Mouse (Mus musculus) right cerebral cortex, postnatal 4 days (tissue): Measurements from ENCODE around the gene Flrt1.
"Not testable (repeated sequence)": the region's sequence is repeated elsewhere in the genome, so short reads cannot be mapped to it uniquely, and the experiment has no call there.

Experiments used
- DNase-seq: peaks from one replicate; pipeline ENCODE4 v3.0.0-alpha.2; 2022

Flrt1 gene

DNA sequence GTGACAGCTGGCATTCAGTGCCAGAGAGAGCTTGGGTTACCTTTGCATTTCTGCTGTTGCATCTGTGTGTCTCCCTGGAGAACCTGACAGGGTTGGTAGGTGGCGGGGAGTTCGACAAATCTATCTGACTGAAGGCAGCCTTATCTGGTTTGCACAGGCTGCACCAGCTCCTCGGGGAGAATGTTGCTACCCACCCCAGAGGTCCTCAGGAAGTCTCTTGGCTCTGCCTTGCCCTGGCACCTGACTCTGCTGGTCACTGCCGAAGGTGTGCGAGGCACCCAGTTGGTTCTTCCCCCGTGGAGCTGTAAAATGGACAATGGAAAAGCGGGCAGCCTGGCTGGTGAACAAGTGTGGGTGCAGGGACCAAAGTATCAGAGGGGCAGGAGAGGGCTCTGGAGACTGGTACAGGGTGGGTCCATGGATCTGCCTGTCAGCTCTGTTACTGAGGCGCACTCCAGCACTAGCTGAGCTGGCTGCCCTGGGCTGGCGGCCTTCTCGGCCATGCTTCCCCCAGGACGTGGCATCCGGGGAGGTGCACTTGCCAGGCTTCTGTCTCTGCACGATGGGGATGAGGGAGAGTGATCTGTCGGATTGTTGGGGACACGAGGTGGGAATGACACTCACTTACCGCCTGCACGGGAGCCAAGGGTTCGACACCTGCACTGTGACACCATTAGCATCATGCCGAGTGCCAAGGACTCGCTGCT is 38.0 kb downstream of the Flrt1 start:
- DNase-seq = peak; percentile 4

DNA sequence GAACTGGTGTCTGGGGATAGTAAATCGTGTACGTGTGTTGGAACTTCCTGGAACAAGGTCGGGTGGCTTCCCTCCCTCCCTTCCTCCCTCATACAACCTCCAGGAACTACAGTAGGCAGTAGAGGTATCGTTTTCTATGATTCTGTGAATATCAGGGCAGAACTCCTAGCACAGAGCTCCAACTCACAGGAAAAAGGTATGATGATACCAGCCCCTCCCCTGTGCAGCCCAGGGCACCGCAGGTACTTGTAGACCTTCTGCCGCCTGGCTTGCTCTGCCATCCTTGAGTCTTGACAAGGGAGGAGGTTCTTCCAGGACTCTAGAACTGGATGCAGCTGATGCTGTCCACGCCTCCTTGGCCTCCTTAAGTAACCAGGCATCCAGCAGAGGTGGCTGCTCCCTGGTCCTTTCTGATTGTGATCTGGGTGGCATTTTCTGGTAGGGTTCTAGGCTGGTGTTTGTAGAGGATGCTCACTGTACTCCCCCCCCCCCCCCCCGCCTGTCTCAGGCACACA is 38.6 kb downstream of the Flrt1 start:
- peak; percentile 1 for DNase-seq

DNA sequence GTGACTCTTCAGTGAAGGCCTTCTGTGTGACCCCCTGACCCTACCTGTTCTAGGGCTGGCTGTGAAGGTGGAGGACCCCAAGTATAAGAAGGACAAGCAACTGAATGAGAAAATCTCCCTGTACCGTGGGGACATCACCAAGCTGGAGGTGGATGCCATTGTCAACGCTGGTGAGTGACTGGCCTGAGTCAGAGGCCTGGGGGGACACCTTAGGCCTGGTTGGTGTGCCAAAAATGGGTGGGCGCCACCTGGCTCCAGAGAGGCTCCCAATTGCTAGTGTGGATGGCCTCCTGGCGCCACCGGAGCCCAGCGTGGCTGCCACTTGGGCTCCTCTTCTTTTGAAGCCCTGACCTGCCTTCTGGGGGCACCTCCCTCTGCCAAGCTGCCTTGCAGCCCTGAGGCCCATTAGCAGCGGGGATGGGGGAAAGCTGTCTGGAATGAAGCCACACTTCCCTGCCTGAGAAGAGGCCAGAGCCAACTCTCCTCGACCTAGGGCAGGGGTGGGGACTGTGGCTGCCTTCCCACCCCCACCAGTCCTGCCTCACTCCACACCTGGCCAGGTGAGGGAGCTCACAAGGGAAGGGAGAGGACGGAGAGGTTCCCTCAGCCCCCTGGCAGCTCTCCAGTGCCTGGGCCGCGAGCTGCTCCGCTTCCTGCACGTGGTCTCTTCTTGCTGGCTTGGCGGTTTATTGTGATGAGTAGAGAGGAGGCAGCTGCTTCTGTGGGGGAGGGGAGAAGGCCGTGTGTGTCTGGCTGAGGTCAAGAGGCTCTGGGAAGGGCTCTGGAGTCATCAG is 39.3 kb downstream of the Flrt1 start:
- DNase-seq = peak; percentile 57

DNA sequence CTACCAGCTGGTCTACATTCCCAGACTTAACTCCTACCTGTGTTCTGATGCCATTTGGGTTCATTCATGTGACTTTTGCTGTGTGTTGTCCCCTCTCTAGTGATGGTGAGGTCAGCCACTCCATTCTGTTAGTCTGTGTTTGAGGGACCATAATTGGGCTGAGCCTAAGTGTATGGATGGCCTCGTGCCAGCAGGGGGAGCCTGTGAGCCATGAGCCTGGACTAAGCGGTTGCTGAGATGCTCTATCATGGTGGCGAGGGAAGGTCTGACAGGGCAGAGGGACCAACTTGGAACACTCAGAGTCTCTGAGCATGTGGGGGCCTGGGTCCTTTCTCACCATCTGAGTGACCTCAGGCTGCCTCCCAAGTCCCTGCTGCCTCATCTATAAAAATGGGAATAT is 41.0 kb downstream of the Flrt1 start:
- peak; percentile 94 for DNase-seq

DNA sequence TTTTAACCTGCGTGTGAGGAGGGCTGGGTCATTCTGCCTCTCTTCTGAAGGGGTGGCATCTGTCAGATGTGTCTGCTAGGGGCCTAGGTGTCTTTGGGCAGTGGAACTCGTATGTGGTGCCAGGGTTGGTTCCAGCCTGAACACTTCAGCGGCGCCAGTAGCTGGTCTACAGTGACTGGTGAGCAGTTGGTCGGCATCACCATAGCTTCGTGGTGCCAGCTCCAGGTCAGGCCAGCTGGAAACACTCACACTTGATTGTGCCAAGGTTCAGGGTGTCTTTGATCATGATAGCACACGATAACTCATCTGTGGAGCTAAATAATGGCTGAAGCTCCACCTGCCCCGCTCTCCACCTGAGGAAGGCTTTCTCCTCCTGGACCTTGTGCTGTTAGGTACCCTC is 42.6 kb downstream of the Flrt1 start:
- no peak for DNase-seq

DNA sequence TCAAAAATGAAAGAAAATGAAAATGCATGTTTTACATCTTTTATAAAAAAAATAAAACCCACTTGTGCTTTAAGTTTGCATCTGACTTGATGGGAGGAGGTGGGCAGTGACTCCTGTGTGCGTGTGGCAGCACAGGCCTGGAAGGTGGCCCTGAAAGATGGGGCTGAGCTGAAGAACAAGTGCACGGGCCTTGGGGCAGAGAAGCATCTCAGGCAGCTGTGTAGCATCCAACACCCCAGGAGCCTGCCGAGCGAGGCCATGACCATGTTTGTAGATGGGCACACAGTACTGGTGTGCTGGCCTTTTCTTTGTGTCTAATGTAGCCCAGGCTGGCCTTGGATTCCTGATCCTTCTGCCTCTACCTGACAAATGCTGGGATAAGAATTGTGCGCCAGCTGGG is 43.4 kb downstream of the Flrt1 start:
- no peak for DNase-seq

DNA sequence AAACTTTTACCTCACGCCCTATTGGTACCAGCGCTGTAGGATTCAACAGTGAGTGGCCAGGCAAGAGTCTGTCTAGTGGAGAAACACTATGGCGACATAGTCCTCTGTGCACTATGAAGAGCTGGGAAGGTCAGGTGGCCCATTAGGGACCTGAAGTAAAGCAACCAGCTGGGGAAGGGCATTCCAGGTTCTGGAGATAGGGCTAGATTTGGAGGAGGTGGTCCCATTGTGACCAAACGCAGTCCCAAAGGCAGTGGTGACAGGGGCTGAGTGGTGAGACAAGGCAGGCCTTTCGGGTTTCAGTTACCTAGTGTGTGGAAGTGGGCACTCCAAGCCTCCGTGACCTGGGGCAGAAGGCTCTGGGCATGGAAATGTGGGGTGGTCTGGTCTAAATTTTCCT is 47.0 kb downstream of the Flrt1 start:
- DNase-seq = no peak

DNA sequence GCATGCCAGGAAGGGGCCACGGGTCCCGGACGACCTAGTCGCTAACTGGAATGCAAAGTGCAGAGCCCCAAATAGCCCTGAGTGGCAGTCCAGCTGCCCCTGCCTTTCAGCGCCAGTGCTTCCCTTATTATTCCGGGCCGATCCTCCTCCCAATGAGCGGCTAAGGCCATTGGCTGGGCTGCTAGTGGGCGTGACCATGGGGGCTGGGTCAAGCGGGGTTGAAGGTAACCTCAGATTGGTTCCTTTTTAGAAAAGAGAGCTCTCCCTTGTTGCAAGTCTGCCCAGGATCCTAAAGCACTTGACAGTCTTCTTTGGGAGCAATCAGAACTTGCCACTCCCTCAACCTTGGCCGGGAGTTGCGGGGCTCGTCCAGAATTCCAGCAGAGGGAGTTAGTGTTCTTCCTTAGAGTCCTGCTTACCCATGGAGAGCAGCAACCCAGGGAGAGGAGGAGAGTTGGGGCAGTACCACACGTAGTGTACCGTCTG is 47.8 kb downstream of the Flrt1 start:
- peak; percentile 44 for DNase-seq

DNA sequence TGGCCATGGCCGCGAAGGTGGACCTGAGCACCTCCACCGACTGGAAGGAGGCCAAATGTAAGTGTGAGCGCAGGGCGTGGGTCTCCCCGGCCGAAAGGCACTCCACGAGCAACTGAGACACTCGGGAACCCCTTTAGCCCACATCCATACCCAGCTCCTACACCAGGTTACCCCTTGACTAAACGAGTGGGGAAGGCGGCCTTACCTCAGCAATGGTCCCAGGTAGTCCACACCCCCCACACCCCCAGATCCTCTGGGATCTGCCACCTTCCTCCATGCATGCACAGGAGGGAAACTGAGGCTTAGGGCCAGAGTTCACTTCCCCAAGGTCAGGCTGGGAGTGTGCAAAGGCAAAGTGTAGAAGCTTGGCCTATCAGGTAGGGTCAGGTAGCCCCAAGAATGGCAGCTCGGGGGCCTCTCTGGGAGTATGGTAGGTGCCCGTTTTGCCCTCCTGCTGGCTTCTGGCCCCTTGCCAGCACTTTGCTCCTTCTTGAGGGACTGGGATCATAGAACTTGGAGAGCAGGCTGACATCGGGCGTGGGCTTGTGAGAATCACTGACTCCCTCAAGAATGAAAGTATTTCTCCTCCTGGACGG is 48.3 kb downstream of the Flrt1 start:
- DNase-seq = peak; percentile 62

DNA sequence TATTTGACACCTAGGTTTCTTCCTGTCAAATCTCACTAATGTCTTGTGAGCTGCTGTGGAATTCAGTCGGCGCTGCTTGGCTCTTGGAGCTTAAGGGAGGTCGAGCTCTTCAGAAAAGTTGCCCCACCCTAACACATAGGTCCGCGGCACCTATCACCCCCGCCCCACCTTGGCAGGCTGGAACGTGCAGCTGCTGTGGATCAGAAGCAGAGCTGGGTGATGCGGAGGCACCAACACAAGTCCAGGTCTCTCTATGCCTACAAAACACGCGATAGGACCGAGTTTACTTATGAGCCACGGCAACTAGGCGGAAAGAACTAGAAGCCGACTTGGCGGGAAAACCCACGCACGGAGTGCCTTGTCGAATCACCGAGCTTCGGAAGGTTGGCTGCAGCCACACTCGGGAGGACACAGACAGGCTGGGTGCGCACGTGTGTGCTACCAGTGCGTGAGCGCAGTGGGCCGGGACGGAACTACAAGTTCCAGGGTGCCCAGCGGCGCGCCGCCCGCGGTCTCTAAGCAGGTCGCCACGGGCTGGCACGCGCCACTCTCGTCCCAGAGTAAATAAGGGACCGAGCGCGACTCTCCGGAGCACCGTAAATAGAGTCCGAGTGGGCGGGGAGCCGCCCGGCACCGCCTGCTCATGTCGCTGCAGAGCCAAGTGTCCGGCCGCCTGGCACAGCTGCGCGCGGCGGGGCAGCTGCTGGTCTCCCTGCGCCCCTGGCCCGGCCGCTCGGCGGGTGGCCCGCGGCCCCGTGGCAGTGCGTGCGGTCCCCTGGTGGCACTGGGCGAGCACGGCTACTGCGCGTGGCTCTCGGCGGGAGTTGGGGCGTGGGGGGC is 49.1 kb downstream of the Flrt1 start, which contains the start of gene Macrod1:
Macrod1 (plus strand) TSS at position 563 of the 840 bp plus-strand sequence.
- peak; percentile 80 for DNase-seq

DNA sequence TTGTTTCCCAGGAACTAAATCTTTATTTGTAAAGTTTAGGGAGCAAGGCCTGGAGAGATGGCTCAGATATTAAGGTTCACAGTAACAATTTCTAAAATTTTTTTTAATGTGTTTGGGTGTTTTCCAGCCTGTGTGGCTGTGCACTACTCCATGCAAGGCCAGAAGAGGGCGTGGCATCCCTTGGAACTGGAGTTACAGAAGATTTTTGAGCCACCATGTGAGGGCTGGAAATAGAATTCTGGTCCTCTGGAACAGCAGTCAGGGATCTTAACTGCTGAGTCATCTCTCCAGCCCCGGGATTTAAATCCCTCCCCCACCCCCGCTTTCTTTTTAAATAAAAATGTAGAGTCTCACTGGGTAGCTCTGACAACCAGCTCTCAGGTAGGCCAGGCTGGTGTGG is 50.4 kb downstream of the Flrt1 start:
- no peak for DNase-seq

DNA sequence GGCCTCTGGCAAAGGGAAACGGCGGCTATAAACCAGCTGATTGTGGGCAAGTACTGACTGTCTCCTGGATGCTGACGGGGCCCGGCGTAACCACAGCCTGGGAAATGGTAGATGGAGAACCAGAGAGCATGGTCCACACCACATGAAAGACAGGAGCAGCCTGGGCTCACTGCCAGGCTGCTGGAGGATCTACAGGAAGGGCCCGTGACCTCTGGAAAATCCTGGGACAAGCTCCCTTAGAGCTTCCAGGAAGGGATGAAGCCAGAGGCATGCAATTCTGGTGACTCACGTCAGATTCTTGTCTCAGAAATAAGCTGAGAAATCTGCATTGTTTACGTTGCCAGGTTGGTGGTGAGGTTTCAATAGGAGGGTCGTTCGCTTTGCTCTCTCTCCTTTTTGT is 50.8 kb downstream of the Flrt1 start:
- DNase-seq = no peak

DNA sequence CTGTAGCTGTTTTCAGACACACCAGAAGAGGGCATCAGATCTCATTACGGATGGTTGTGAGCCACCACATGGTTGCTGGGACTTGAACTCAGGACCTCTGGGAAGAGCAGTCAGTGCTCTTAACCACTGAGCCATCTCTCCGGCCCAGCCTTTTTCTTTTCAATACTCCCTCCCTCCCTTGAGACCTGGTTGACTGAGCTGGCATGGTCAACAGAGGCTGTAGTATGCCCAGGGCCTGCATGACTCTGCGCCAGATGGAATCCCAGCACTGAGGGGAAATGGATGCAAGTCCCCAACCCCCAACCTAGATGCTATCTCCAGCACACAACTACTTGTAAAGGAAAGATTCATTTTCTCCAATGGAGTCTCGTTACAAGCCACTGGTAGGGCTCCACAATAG is 52.1 kb downstream of the Flrt1 start:
- not testable (repeated sequence) for DNase-seq

DNA sequence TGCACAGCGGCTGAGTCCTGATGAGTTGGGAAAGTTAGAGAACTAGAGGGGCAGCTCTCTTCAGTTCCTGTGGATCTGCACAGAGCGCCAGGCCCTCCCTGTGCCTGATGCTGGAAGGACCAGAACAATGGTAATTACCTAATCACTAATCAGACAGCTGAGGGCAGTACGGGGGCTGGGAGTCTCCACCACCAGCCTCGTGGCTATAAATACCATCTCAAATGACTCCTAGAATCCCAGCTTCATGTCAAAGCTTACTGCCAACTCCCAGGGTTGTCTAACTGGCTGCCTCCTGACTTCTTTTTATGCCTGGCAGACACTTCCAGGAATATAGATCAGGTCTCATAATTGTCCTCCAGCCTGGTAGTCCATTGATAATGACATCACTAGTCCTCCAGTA is 60.8 kb downstream of the Flrt1 start:
- DNase-seq = no peak

DNA sequence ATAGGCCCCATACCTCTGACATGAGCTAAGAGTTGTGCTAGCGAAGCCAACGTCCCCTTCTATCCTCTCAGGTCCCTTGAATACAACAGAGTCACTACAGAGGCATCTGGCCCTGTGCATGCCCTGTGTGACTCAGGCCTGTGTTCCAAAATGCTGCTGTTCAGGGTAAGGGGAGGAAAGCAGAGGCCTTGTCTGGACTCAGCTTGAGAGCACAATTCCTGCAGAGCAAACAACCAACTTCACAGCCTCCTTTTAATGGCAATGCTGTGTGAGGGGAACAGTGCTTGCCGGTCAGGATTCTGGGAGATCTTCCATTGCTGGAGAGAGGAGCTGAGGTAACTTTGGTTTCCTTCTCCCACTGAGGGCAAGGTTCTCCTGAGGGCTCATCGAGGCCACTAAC is 61.2 kb downstream of the Flrt1 start:
- no peak for DNase-seq
